Mouse (Mus musculus) liver, adult 2 months (tissue): ENCODE measurements around the gene Reep3. TPM values are rescaled to one million over a fixed set of nuclear protein-coding genes. Genes with fewer than 3 reads are reported as not detected.

Experiments used
- DNase-seq: peaks from one replicate; pipeline ENCODE4 v3.0.0-alpha.2; 2011; ENCODE audit warnings: low read depth, low spot score; ENCODE audit errors: extremely low read depth
- H3K27ac ChIP-seq: fragments of 200-500 bp; replicated peaks from 2 replicates; pipeline ENCODE4 v1.5.1; 2012; ENCODE audit warnings: low read depth, mild to moderate bottlenecking, control low read depth, inconsistent platforms, low read length; ENCODE audit not compliant: insufficient read depth
- H3K27me3 ChIP-seq: fragments of 200-500 bp; 2 replicates; pipeline ENCODE4 v1.6.1; 2012; ENCODE audit warnings: mild to moderate bottlenecking, moderate library complexity, low read length, inconsistent platforms; ENCODE audit not compliant: control insufficient read depth, insufficient read depth
- H3K36me3 ChIP-seq: fragments of 200-500 bp; 2 replicates; pipeline ENCODE4 v1.6.1; 2012; ENCODE audit warnings: low read length, inconsistent platforms; ENCODE audit not compliant: control insufficient read depth, insufficient read depth
- H3K4me1 ChIP-seq: fragments of 200-500 bp; 2 replicates; pipeline ENCODE4 v1.6.1; 2011; ENCODE audit warnings: low read length; ENCODE audit not compliant: control insufficient read depth, insufficient read depth
- H3K4me3 ChIP-seq: fragments of 200-500 bp; 2 replicates; pipeline ENCODE4 v1.5.1; 2011; ENCODE audit warnings: low read depth, mild to moderate bottlenecking, control low read depth, low read length, moderate library complexity; ENCODE audit not compliant: insufficient read depth
- H3K79me2 ChIP-seq: fragments of 200-500 bp; 2 replicates; pipeline ENCODE4 v1.6.1; 2012; ENCODE audit warnings: inconsistent platforms, mild to moderate bottlenecking, low read length, moderate library complexity; ENCODE audit not compliant: control insufficient read depth, insufficient read depth
- H3K9ac ChIP-seq: fragments of 200-500 bp; 2 replicates; pipeline ENCODE4 v1.6.1; 2012; ENCODE audit warnings: low read depth, mild to moderate bottlenecking, control low read depth, inconsistent platforms, low read length
- CTCF ChIP-seq: fragments of 200-500 bp; IDR thresholded peaks from 2 replicates; pipeline ENCODE4 v1.5.1; 2011; ENCODE audit warnings: low read depth, low read length, control low read depth
- POLR2A ChIP-seq: fragments of 200-500 bp; IDR thresholded peaks from 2 replicates; pipeline ENCODE4 v1.6.1; 2011; ENCODE audit warnings: low read length, control low read depth; ENCODE audit not compliant: insufficient read depth; ENCODE audit errors: extremely low read depth
- WGBS: fragments of 180-500 bp; shearing (Covaris S2); methylation state at CpG from one replicate; pipeline ENCODE4 v1.1.7; 2018; 5-methylcytosine and 5-hydroxymethylcytosine counted together
- polyA plus RNA-seq: library from polyadenylated mRNA; depleted of rRNA; stranded (reverse); fragments of >200 nt; gene quantifications from 2 replicates; pipeline ENCODE4 v1.2.3, GENCODE M21; 2012
- total RNA-seq: library from RNA; depleted of rRNA; stranded (reverse); fragments of >200 nt; gene quantifications from 2 replicates; pipeline ENCODE4 v1.2.3, GENCODE M21; 2014

The Reep3 gene
- total and polyA plus RNA-seq, 2 experiments, result 21.6 to 36.1 TPM

DNA sequence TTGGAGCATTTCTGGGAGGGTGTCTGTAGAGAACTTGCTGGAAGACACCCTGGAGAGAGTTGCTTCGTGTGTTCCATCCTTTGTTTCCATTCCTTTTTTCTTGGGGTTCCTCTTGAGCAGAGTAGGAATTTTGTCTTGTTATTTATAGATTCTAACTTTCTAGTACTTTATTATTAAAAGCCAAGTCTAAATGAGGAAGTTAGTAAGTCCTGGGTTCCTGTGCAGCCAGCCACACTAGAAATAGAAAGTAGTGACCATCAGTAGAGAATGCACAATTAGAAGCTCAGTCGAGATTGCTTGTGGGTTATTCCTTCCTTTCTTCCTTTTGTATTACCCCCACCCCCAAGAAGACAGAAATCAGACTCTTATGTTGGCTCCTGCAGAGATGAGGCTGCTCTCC lies 27.0 kb upstream of the Reep3 start:
- Histone ChIP-seq H3K4me1 (peaks cover 10% of the 10 kb centered on the region; the same call in 1 of the 2 replicates), H3K36me3 (no peaks in the 10 kb centered on the region), H3K79me2 (peaks cover 44% of the 10 kb centered on the region), H3K4me3 (no peak overlapping the region), H3K27ac (0 out of 2 replicates have a peak overlapping the region, but pooled peaks have one; percentile 28), H3K9ac (no peak overlapping the region), H3K27me3 (no peaks in the 10 kb centered on the region)
- TF ChIP-seq POLR2A, result no peak
- no peak for TF ChIP-seq CTCF
- no peak for DNase-seq
- 66% methylated on average over 2 of the region's 2 CpGs for WGBS

DNA sequence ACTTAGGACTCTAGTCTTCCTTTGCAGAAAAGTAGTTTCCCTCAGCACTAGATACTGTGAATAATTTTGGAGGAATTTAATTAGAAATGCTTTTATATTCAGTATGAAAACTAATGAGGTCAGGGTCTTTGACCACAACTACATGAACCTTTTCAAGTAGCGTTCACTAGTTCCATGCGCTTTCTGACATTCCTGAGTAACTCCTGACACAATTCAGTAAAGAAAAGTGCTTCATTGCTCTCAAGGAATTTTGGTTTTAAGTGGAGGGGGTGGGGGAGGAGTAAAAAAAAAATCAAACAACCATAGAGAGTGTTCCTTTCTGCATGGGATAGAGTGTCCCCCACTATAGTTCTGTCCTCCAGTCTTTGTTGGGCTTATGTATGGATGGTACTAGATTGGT lies 23.9 kb upstream of the Reep3 start:
- 82% methylated on average over 2 of the region's 2 CpGs for WGBS
- DNase-seq, result no peak
- peaks cover 52% of the 10 kb centered on the region for H3K79me2 ChIP-seq

DNA sequence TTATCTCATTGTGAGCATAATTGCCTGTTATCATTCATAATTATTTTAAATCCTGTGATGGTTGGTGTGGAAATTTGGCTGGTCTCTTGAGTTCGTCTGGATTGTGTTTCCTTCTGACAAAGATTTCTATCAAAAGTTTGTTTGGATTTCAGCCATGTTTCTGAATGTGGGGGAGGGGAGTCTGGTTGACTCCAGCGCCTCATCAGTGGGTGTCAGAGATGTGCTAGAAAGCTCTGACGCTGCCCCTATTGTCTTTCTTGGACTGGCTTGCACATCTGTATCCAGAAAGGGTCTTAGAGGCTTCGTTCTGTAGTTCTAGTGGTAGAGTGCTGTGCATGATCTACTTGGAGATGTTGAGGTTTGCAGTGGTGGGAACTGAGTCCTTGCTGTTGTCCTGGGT lies 23.4 kb upstream of the Reep3 start:
- H3K4me3 ChIP-seq, result no peak overlapping the region
- H3K4me1 ChIP-seq, result peaks cover 19% of the 10 kb centered on the region
- no peaks in the 10 kb centered on the region for H3K27me3 ChIP-seq
- no peaks in the 10 kb centered on the region for H3K36me3 ChIP-seq
- H3K9ac ChIP-seq, result no peak overlapping the region
- TF ChIP-seq POLR2A, result no peak
- no peak for TF ChIP-seq CTCF
- no peak for DNase-seq
- peaks cover 54% of the 10 kb centered on the region for H3K79me2 ChIP-seq
- 57% methylated on average over 4 of the region's 4 CpGs for WGBS
- H3K27ac ChIP-seq, result no peak overlapping the region

More for the DNA sequence above, 23.9 kb upstream of the Reep3 start:
- no peak for TF ChIP-seq POLR2A
- no peak for TF ChIP-seq CTCF
- Histone ChIP-seq H3K27me3 (no peaks in the 10 kb centered on the region), H3K27ac (no peak overlapping the region), H3K4me1 (peaks cover 17% of the 10 kb centered on the region), H3K36me3 (no peaks in the 10 kb centered on the region), H3K9ac (no peak overlapping the region), H3K4me3 (no peak overlapping the region)

DNA sequence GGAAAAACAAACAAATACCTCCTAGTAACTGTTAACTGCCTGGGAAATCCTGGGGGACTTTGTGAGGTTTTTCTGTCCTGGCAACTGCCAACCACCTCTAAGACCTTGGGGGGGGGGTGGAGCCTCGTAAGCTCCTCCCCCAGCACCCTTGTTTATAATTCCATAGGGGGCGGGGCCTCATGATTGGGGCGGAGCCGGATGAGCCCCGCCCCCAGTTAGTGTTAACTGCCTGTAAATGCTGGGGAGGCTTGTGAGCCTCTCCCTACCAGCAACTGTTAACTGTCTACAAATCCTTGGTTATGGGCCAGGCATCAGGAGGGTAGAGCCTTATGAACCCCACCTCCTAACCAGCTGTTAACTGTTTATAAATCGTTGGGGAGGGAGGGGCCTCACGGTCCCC lies 22.5 kb upstream of the Reep3 start:
- DNase-seq, result no peak
- no peak for TF ChIP-seq CTCF
- no peak for TF ChIP-seq POLR2A
- Histone ChIP-seq H3K4me3 (no peak overlapping the region), H3K4me1 (peaks cover 20% of the 10 kb centered on the region), H3K79me2 (peaks cover 49% of the 10 kb centered on the region), H3K9ac (no peak overlapping the region), H3K27me3 (no peaks in the 10 kb centered on the region), H3K27ac (no peak overlapping the region), H3K36me3 (no peaks in the 10 kb centered on the region)
- 61% methylated on average over 7 of the region's 7 CpGs for WGBS

DNA sequence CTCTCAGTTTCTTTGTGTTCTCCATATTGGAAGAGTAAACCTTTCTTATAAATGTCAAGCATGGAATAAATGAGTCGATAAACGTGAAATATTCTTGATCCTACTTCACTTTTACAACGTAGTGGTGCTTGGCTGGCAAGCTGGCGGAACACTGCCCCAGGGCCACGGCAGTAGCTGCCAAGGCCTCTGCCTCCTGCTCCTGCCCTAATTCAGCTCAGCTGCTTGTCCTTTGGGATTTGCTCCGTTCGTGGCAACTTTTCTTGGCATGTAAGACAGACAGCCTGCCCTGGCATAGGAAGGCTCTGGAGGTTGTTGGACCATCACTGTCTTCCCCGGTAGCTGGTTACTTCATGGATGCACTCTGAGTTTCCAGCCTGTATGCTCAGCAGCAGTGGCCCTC lies 19.5 kb upstream of the Reep3 start:
- 25% methylated on average over 8 of the region's 8 CpGs for WGBS
- peak; percentile 68 for DNase-seq
- no peaks in the 10 kb centered on the region for H3K36me3 ChIP-seq
- no peak overlapping the region for H3K4me3 ChIP-seq
- peaks cover 20% of the 10 kb centered on the region for H3K4me1 ChIP-seq
- H3K9ac ChIP-seq, result no peak overlapping the region
- H3K79me2 ChIP-seq, result peaks cover 50% of the 10 kb centered on the region
- no peaks in the 10 kb centered on the region for H3K27me3 ChIP-seq
- no peak overlapping the region for H3K27ac ChIP-seq
- no peak for TF ChIP-seq POLR2A
- TF ChIP-seq CTCF, result no peak

DNA sequence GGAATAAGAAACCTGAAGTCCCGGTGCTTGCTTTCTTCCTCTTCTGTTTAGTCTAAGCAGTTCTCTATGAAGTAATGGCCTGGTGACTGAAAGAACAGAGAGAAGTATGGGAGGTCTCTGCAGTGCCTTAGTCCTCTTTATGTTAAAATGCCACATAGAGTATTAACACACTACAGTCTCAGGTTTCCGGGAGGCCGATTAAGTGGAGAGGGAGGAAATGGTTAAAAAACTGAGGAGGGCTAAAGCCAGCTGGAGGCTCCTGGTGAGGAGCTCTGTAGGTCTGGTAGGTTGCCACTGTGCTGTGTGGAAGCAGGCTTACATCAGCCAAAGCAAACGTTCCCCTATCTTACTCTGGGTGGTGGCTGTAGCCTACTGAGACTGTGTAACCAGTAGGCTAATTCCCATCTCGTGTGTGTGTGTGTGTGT lies 18.9 kb upstream of the Reep3 start:
- 35% methylated on average over 5 of the region's 5 CpGs for WGBS
- no peaks in the 10 kb centered on the region for H3K36me3 ChIP-seq
- H3K27ac ChIP-seq, result no peak overlapping the region

More for the DNA sequence above, 18.9 kb upstream of the Reep3 start:
- no peaks in the 10 kb centered on the region for H3K27me3 ChIP-seq
- no peak overlapping the region for H3K4me3 ChIP-seq
- H3K4me1 ChIP-seq, result peaks cover 21% of the 10 kb centered on the region
- peak; percentile 60 for DNase-seq
- TF ChIP-seq CTCF, result no peak
- TF ChIP-seq POLR2A, result no peak
- H3K9ac ChIP-seq, result no peak overlapping the region
- H3K79me2 ChIP-seq, result peaks cover 56% of the 10 kb centered on the region
